Mouse (Mus musculus): ENCODE measurements around the gene Rap2a. TPM values are rescaled to one million over a fixed set of nuclear protein-coding genes. Genes with fewer than 3 reads are reported as not detected.

Gene Rap2a
- polyA plus RNA-seq, 1 experiment from 2014 or later: 19.2 TPM

GRCm38 (mm10) chr14:120504928-120505461, 26.8 kb downstream of the Rap2a start:
- WGBS: 95% methylated on average over 18 of the region's 18 CpGs
- ATAC-seq (ENCODE audit: low FRiP score): no peak

DNA sequence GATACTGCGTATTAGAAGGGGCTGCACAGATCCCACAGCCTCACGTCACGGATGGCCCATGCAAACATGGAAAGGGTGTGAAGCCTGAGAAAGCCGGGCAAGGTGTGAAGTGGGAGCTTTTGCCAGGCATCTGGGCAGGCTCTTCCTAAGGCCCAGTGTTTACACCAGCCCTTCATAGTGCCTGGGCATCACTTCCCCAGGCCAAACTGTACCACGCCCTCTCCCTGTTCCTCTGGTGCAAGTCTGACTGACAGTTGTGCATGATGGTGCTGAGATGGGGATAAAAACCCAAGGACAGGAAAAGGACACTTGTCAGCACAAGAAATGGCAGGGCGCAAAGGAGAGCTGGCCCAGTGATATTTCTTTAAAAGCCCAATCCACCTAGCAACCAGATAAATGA, 27.7 kb downstream of the Rap2a start:
- WGBS: 95% methylated on average over 6 of the region's 6 CpGs

More at GRCm38 (mm10) chr14:120504928-120505461, 26.8 kb downstream of the Rap2a start:
- no peak overlapping the region for H3K9ac ChIP-seq (ENCODE audit: low read depth, low read length)
- no peak for DNase-seq (ENCODE audit: low spot score)
- H3K4me2 ChIP-seq (replicated peaks; ENCODE audit: low read depth, low read length): no peak overlapping the region
- H3K4me3 ChIP-seq (ENCODE audit: low read depth, low read length): no peak overlapping the region
- H3K36me3 ChIP-seq (ENCODE audit: control insufficient read depth, insufficient read depth, low read length): no peaks in the 10 kb centered on the region
- H3K4me1 ChIP-seq (replicated peaks; ENCODE audit: control insufficient read depth, insufficient read depth, low read length): no peaks in the 10 kb centered on the region
- H3K9me3 ChIP-seq (ENCODE audit: control insufficient read depth, low read length): no peaks in the 10 kb centered on the region
- H3K27ac ChIP-seq (ENCODE audit: low read depth, low read length): no peak overlapping the region
- H3K27me3 ChIP-seq (ENCODE audit: control insufficient read depth, insufficient read depth, low read length): no peaks in the 10 kb centered on the region

GRCm38 (mm10) chr14:120507516-120507915, 29.3 kb downstream of the Rap2a start:
- Histone ChIP-seq H3K4me3 (ENCODE audit: low read depth, low read length) (no peak overlapping the region), H3K9me3 (ENCODE audit: control insufficient read depth, low read length) (no peaks in the 10 kb centered on the region), H3K27me3 (ENCODE audit: control insufficient read depth, insufficient read depth, low read length) (no peaks in the 10 kb centered on the region), H3K9ac (ENCODE audit: low read depth, low read length) (no peak overlapping the region), H3K36me3 (ENCODE audit: control insufficient read depth, insufficient read depth, low read length) (no peaks in the 10 kb centered on the region), H3K4me1 (replicated peaks; ENCODE audit: control insufficient read depth, insufficient read depth, low read length) (no peaks in the 10 kb centered on the region), H3K27ac (ENCODE audit: low read depth, low read length) (no peak overlapping the region), H3K4me2 (replicated peaks; ENCODE audit: low read depth, low read length) (no peak overlapping the region)
- 51% methylated on average over 12 of the region's 12 CpGs for WGBS
- DNase-seq (ENCODE audit: low spot score): peak; percentile 30
- ATAC-seq (ENCODE audit: low FRiP score): peak; percentile 73

More for the DNA sequence above, 27.7 kb downstream of the Rap2a start:
- H3K4me3 ChIP-seq (ENCODE audit: low read depth, low read length): no peak overlapping the region
- no peaks in the 10 kb centered on the region for H3K27me3 ChIP-seq (ENCODE audit: control insufficient read depth, insufficient read depth, low read length)
- H3K9me3 ChIP-seq (ENCODE audit: control insufficient read depth, low read length): no peaks in the 10 kb centered on the region
- no peak overlapping the region for H3K4me2 ChIP-seq (replicated peaks; ENCODE audit: low read depth, low read length)
- H3K9ac ChIP-seq (ENCODE audit: low read depth, low read length): no peak overlapping the region
- ATAC-seq (ENCODE audit: low FRiP score): no peak
- H3K27ac ChIP-seq (ENCODE audit: low read depth, low read length): no peak overlapping the region
- no peak for DNase-seq (ENCODE audit: low spot score)
- no peaks in the 10 kb centered on the region for H3K4me1 ChIP-seq (replicated peaks; ENCODE audit: control insufficient read depth, insufficient read depth, low read length)
- no peaks in the 10 kb centered on the region for H3K36me3 ChIP-seq (ENCODE audit: control insufficient read depth, insufficient read depth, low read length)

DNA sequence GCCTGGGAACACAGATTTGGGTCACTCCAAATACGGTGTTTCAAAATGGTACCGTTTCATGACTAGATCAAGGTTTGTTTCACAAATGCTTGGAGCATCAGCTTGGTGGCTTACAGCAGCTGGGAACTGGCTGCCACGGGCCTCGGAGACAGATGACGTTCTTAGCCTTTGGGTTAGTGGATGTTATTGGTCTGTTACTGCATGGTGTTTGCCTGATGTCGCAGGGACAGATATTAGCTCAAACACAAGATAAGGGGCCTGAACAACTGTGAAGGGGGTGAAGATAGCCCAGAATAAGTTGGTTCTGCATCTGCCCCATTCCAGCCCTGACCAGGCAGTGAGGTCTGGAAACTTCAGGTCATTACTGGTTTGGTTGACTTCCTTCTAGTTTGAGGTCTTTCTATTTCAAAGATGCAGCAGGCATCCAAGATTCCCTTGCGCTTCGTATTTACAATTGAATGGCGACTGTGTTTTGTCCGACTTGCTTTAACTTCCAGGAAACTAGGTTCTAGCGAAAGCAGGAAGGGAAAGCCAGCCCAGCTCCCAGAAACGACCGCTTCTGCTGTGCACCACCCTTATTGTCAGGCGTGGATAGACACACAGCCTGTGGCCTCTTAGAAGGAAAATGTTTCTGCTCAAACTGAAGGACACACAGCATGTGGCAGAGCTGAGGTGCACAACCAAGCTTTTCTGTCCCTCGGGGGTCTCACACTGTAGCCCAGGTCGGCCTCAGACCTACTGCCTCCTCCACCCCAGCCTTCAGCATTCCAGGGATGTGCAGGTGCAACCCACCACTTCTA, 30.5 kb downstream of the Rap2a start:
- Histone ChIP-seq H3K27me3 (ENCODE audit: control insufficient read depth, insufficient read depth, low read length) (no peaks in the 10 kb centered on the region), H3K36me3 (ENCODE audit: control insufficient read depth, insufficient read depth, low read length) (no peaks in the 10 kb centered on the region), H3K9me3 (ENCODE audit: control insufficient read depth, low read length) (no peaks in the 10 kb centered on the region), H3K4me2 (replicated peaks; ENCODE audit: low read depth, low read length) (no peak overlapping the region), H3K9ac (ENCODE audit: low read depth, low read length) (no peak overlapping the region), H3K4me1 (replicated peaks; ENCODE audit: control insufficient read depth, insufficient read depth, low read length) (no peaks in the 10 kb centered on the region), H3K4me3 (ENCODE audit: low read depth, low read length) (no peak overlapping the region), H3K27ac (ENCODE audit: low read depth, low read length) (no peak overlapping the region)
- no peak for DNase-seq (ENCODE audit: low spot score)
- ATAC-seq (ENCODE audit: low FRiP score): 0 out of 2 replicates have a peak, but pooled peaks have one; percentile 9
- WGBS: 87% methylated on average over 16 of the region's 16 CpGs

- peak; percentile 20; the same call in 1 of the 2 replicates for ATAC-seq (ENCODE audit: low FRiP score)
Observed at GRCm38 (mm10) chr14:120509366-120509640, 31.1 kb downstream of the Rap2a start.

GRCm38 (mm10) chr14:120511821-120512220, 33.6 kb downstream of the Rap2a start:
- Histone ChIP-seq H3K27ac (ENCODE audit: low read depth, low read length) (no peak overlapping the region), H3K4me2 (replicated peaks; ENCODE audit: low read depth, low read length) (no peak overlapping the region), H3K27me3 (ENCODE audit: control insufficient read depth, insufficient read depth, low read length) (no peaks in the 10 kb centered on the region), H3K9me3 (ENCODE audit: control insufficient read depth, low read length) (no peaks in the 10 kb centered on the region), H3K36me3 (ENCODE audit: control insufficient read depth, insufficient read depth, low read length) (no peaks in the 10 kb centered on the region), H3K4me1 (replicated peaks; ENCODE audit: control insufficient read depth, insufficient read depth, low read length) (no peaks in the 10 kb centered on the region), H3K4me3 (ENCODE audit: low read depth, low read length) (no peak overlapping the region), H3K9ac (ENCODE audit: low read depth, low read length) (no peak overlapping the region)
- WGBS: 89% methylated on average over 5 of the region's 5 CpGs
- DNase-seq (ENCODE audit: low spot score) (no peak), ATAC-seq (ENCODE audit: low FRiP score) (no peak)

More at GRCm38 (mm10) chr14:120509366-120509640, 31.1 kb downstream of the Rap2a start:
- Histone ChIP-seq H3K9ac (ENCODE audit: low read depth, low read length) (no peak overlapping the region), H3K9me3 (ENCODE audit: control insufficient read depth, low read length) (no peaks in the 10 kb centered on the region), H3K4me1 (replicated peaks; ENCODE audit: control insufficient read depth, insufficient read depth, low read length) (no peaks in the 10 kb centered on the region), H3K27ac (ENCODE audit: low read depth, low read length) (no peak overlapping the region), H3K27me3 (ENCODE audit: control insufficient read depth, insufficient read depth, low read length) (no peaks in the 10 kb centered on the region), H3K36me3 (ENCODE audit: control insufficient read depth, insufficient read depth, low read length) (no peaks in the 10 kb centered on the region), H3K4me2 (replicated peaks; ENCODE audit: low read depth, low read length) (no peak overlapping the region), H3K4me3 (ENCODE audit: low read depth, low read length) (no peak overlapping the region)
- DNase-seq (ENCODE audit: low spot score): no peak
- WGBS: 86% methylated on average over 5 of the region's 5 CpGs

DNA sequence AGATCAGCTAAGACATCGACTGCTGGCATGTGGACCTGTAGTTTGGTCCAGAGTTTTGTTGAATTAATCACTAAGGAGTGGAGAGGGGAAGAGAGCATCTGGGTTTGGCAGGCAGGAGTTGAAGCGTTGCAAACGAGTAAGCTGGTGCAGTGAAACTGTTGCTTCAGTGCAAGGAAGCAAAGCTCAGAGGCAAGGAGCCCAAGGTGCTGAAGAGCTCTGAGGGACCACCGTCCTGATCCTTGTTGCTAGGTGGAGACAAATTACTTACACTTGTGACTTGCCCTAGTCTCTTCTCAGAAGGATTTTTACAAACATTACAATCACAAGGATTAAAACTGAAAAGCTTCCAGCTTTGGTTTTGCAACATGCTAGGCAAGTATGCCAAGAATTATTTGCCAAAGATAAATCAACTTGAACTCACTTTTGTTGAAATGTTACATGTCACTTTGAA, 36.6 kb downstream of the Rap2a start:
- Histone ChIP-seq H3K27me3 (ENCODE audit: control insufficient read depth, insufficient read depth, low read length) (no peaks in the 10 kb centered on the region), H3K27ac (ENCODE audit: low read depth, low read length) (no peak overlapping the region), H3K9ac (ENCODE audit: low read depth, low read length) (no peak overlapping the region), H3K36me3 (ENCODE audit: control insufficient read depth, insufficient read depth, low read length) (no peaks in the 10 kb centered on the region), H3K4me2 (replicated peaks; ENCODE audit: low read depth, low read length) (no peak overlapping the region), H3K4me1 (replicated peaks; ENCODE audit: control insufficient read depth, insufficient read depth, low read length) (no peaks in the 10 kb centered on the region), H3K9me3 (ENCODE audit: control insufficient read depth, low read length) (no peaks in the 10 kb centered on the region), H3K4me3 (ENCODE audit: low read depth, low read length) (no peak overlapping the region)
- 77% methylated on average over 4 of the region's 4 CpGs for WGBS
- no peak for ATAC-seq (ENCODE audit: low FRiP score)
- DNase-seq (ENCODE audit: low spot score): no peak

- Histone ChIP-seq H3K27me3 (ENCODE audit: control insufficient read depth, insufficient read depth, low read length) (no peaks in the 10 kb centered on the region), H3K4me2 (replicated peaks; ENCODE audit: low read depth, low read length) (no peak overlapping the region), H3K4me1 (replicated peaks; ENCODE audit: control insufficient read depth, insufficient read depth, low read length) (no peaks in the 10 kb centered on the region), H3K4me3 (ENCODE audit: low read depth, low read length) (no peak overlapping the region), H3K9me3 (ENCODE audit: control insufficient read depth, low read length) (no peaks in the 10 kb centered on the region), H3K9ac (ENCODE audit: low read depth, low read length) (no peak overlapping the region), H3K36me3 (ENCODE audit: control insufficient read depth, insufficient read depth, low read length) (no peaks in the 10 kb centered on the region), H3K27ac (ENCODE audit: low read depth, low read length) (no peak overlapping the region)
- no peak for ATAC-seq (ENCODE audit: low FRiP score)
- no peak for DNase-seq (ENCODE audit: low spot score)
- 93% methylated on average over 1 of the region's 1 CpGs for WGBS
Observed at GRCm38 (mm10) chr14:120515376-120515775, 37.1 kb downstream of the Rap2a start.

- H3K9ac ChIP-seq (ENCODE audit: low read depth, low read length): no peak overlapping the region
- DNase-seq (ENCODE audit: low spot score) (no peak), ATAC-seq (ENCODE audit: low FRiP score) (no peak)
- H3K4me2 ChIP-seq (replicated peaks; ENCODE audit: low read depth, low read length): no peak overlapping the region
- H3K27me3 ChIP-seq (ENCODE audit: control insufficient read depth, insufficient read depth, low read length): no peaks in the 10 kb centered on the region
- WGBS: 90% methylated on average over 5 of the region's 5 CpGs
- no peaks in the 10 kb centered on the region for H3K9me3 ChIP-seq (ENCODE audit: control insufficient read depth, low read length)
- no peaks in the 10 kb centered on the region for H3K36me3 ChIP-seq (ENCODE audit: control insufficient read depth, insufficient read depth, low read length)
- no peak overlapping the region for H3K4me3 ChIP-seq (ENCODE audit: low read depth, low read length)
- H3K27ac ChIP-seq (ENCODE audit: low read depth, low read length): no peak overlapping the region
- H3K4me1 ChIP-seq (replicated peaks; ENCODE audit: control insufficient read depth, insufficient read depth, low read length): no peaks in the 10 kb centered on the region
Observed at GRCm38 (mm10) chr14:120518706-120519105, 40.5 kb downstream of the Rap2a start.

Measured in hindbrain, embryonic 11.5 days (tissue).